Mouse (Mus musculus) forebrain, embryonic 10.5 days (tissue): ENCODE measurements at regions not wholly inside any gene's neighbourhood (a gene's known extent, or its start where the extent isn't known, plus 50 kb on each side); places are given as distances from the start of the nearest gene placed in this dataset.
"Not testable (repeated sequence)": the region's sequence is repeated elsewhere in the genome, so short reads cannot be mapped to it uniquely, and the experiment has no call there.

Experiments used
- DNase-seq: peaks from one replicate; pipeline ENCODE4 v3.0.0-alpha.2; 2017; ENCODE audit warnings: low spot score; ENCODE audit errors: extremely low spot score
- H3K27ac ChIP-seq: fragments of 300-500 bp; sonication (generic); 2 replicates; pipeline ENCODE4 v1.5.1; 2016; ENCODE audit warnings: mild to moderate bottlenecking
- H3K27me3 ChIP-seq: fragments of 300-500 bp; sonication (generic); 2 replicates; pipeline ENCODE4 v1.6.1; 2016; ENCODE audit warnings: mild to moderate bottlenecking; ENCODE audit not compliant: poor library complexity, severe bottlenecking
- H3K36me3 ChIP-seq: fragments of 300-500 bp; sonication (generic); replicated peaks from 2 replicates; pipeline ENCODE4 v1.6.1; 2016; ENCODE audit warnings: mild to moderate bottlenecking, moderate library complexity
- H3K4me1 ChIP-seq: fragments of 300-500 bp; sonication (generic); 2 replicates; pipeline ENCODE4 v1.6.1; 2016
- H3K4me3 ChIP-seq: fragments of 300-500 bp; sonication (generic); 2 replicates; pipeline ENCODE4 v1.5.1; 2016; ENCODE audit warnings: mild to moderate bottlenecking, moderate library complexity
- H3K9me3 ChIP-seq: fragments of 300-500 bp; sonication (generic); 2 replicates; pipeline ENCODE4 v1.6.1; 2016; ENCODE audit warnings: mild to moderate bottlenecking, moderate library complexity
- whole genome bisulfite sequencing: fragments of 180-500 bp; shearing (Covaris S2); methylation state at CpG from one replicate; pipeline ENCODE4 v1.1.7; 2016; 5-methylcytosine and 5-hydroxymethylcytosine counted together

DNA sequence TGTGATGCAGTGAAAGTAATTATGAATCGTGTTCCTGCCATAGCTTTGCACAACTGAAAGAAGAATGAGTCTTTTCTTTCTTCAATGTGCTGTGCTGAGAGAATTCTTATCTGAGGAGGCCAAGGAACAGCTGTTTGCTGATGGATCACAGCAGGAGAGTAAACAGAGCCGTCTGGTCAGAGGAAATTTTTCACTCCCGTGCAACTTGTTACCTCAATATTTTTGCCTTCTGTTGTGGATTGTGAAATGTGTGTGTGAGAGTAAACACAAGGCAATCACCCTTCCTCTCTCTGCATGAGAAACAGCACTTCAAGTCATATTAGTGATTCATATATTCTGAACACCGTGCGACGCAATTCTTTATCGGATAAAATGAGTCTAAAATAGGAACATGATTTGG lies 171.9 kb downstream of the Epm2a start:
- H3K36me3 ChIP-seq: no peaks in the 10 kb centered on the region
- H3K4me1 ChIP-seq: no peaks in the 10 kb centered on the region
- H3K27ac ChIP-seq: no peak overlapping the region
- DNase-seq: no peak
- H3K27me3 ChIP-seq: no peaks in the 10 kb centered on the region
- WGBS: 84% methylated on average over 7 of the region's 7 CpGs
- no peaks in the 10 kb centered on the region for H3K9me3 ChIP-seq
- no peak overlapping the region for H3K4me3 ChIP-seq

DNA sequence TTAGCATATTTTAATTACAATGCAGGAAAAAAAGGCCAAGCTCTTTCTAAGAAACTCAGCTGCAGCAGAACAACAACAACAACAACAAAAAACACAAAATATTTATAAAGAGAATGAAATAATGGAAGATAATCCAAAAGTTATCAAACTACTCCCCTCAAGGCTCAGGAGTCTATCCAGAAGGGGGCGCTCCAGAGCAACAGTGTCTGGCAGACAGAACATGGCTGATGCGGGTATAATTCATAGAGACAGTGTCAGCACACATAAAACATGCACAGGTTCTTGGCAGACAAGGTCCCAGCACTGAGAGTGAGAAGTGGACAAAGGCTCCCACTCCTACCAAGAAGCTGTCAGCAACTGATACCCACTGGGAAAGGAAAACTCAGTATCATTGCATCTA lies 173.9 kb downstream of the Epm2a start:
- Histone ChIP-seq H3K4me3 (no peak overlapping the region), H3K9me3 (no peaks in the 10 kb centered on the region), H3K27ac (no peak overlapping the region), H3K36me3 (no peaks in the 10 kb centered on the region), H3K27me3 (no peaks in the 10 kb centered on the region), H3K4me1 (no peaks in the 10 kb centered on the region)
- whole genome bisulfite sequencing: 61% methylated on average over 2 of the region's 2 CpGs
- no peak for DNase-seq

DNA sequence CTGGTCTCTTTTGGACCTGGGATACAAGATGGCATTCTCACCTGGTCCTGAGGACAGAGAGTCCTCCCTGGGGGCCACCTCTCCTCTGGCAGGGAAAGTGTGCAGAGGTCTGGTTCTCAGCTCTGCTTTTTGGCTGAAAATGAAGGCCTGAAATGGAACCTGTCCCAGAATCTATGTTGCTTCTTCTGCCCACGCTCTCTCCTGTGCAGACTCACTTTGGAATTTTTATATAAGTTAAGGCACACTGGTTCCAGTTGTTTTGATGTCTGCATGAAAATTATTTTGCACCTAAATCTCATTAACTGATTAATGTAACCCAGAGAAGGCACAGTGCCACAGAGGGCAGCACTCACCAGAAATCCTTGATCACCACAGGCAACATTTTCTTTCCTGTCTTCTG lies 188.1 kb downstream of the Epm2a start:
- Histone ChIP-seq H3K4me3 (no peak overlapping the region), H3K9me3 (no peaks in the 10 kb centered on the region), H3K4me1 (no peaks in the 10 kb centered on the region), H3K36me3 (no peaks in the 10 kb centered on the region), H3K27ac (no peak overlapping the region), H3K27me3 (no peaks in the 10 kb centered on the region)
- WGBS: 97% methylated on average over 1 of the region's 1 CpGs
- no peak for DNase-seq

DNA sequence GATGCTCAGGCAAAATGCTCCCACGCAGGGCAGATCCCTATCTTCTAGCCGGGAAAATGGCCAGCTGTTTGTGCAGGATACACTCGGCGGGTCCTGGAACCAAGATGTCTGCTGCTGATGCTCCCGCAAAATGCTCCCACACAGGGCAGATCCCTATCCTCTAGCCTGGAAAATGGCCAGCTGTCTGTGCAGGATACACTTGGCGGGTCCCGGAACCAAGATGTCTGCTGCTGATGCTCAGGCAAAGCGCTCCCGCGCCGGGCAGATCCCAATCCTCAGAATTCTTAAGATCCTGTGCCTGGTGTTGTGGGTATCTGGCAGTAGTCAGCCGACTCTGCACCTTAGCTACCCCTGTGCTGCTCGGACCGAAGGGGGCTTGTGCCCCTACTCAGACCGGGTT lies 212.2 kb downstream of the Epm2a start:
- H3K9me3 ChIP-seq, H3K4me3 ChIP-seq, DNase-seq, H3K27me3 ChIP-seq, H3K4me1 ChIP-seq, H3K27ac ChIP-seq, H3K36me3 ChIP-seq: not testable (repeated sequence)
- 90% methylated on average over 15 of the region's 15 CpGs for WGBS

DNA sequence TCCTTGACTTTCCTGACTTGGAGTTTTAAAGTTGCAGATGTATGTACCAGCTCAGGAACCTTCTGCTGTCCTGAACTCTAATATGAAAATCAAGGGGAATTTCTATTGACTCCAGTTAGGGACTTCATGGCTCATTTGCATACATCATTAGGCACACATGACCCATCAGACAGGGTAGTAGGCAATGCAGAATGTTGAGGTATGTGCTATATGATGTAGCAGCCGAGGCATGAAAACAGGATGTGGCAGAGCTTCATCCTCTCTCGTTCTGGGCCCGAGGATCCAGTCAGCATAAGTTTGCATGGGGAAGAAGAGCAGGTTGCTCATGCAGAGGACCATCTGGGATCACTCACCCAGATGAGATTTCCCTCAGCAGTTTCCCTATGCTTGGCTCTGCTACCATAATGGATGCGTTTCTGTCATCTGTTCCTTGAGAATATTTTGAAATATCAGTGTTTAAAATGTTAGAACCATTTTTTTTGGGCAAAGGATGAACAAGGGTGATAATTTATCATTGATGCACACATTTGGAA lies 227.4 kb downstream of the Epm2a start:
- H3K27me3 ChIP-seq: no peaks in the 10 kb centered on the region
- DNase-seq: no peak
- H3K9me3 ChIP-seq: no peaks in the 10 kb centered on the region
- H3K4me1 ChIP-seq: no peaks in the 10 kb centered on the region
- H3K36me3 ChIP-seq: no peaks in the 10 kb centered on the region
- WGBS: 91% methylated on average over 4 of the region's 4 CpGs
- H3K4me3 ChIP-seq: no peak overlapping the region
- H3K27ac ChIP-seq: no peak overlapping the region

DNA sequence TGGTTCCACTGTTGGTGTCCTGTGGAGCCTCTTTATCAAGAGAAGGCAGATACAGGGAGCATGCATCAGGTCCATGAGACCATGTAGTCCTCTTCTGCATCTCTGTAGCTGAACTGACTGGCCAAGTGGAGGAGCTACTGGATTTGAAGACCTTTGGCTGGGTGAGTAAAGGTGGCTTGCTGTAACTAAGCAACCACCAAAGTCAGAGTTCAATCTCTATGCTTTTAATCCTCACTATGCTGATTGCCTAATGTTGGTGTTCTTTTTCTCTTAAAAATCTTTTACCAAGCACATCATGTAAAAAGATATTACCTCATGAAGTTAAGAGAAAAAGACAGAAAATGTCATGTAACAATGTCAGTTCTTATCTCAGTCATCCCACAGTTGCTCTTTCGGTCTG lies 265.2 kb downstream of the Epm2a start:
- Histone ChIP-seq H3K4me3 (no peak overlapping the region), H3K4me1 (no peaks in the 10 kb centered on the region; the same call in 1 of the 2 replicates), H3K9me3 (no peaks in the 10 kb centered on the region), H3K36me3 (no peaks in the 10 kb centered on the region), H3K27me3 (no peaks in the 10 kb centered on the region), H3K27ac (no peak overlapping the region)
- 91% methylated on average over 1 of the region's 1 CpGs for WGBS
- no peak for DNase-seq

DNA sequence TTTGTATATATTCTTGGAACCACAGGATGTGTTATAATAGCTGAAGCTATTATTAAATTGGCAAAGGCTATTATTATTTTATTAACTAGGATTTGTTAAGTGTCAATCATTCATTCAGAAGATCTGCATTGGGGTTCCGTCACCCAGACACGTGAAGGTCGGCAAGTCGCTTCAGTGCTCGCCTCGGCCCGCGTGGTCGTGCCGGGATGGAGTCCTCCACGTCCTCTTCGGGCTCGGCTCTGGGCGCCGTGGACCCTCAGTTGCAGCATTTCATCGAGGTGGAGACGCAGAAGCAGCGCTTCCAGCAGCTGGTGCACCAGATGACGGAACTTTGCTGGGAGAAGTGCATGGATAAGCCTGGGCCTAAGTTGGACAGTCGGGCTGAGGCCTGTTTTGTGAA lies 265.9 kb downstream of the Epm2a start:
- H3K4me1 ChIP-seq, H3K36me3 ChIP-seq, H3K4me3 ChIP-seq, H3K9me3 ChIP-seq, DNase-seq, H3K27ac ChIP-seq, H3K27me3 ChIP-seq: not testable (repeated sequence)
- WGBS: 93% methylated on average over 20 of the region's 20 CpGs

DNA sequence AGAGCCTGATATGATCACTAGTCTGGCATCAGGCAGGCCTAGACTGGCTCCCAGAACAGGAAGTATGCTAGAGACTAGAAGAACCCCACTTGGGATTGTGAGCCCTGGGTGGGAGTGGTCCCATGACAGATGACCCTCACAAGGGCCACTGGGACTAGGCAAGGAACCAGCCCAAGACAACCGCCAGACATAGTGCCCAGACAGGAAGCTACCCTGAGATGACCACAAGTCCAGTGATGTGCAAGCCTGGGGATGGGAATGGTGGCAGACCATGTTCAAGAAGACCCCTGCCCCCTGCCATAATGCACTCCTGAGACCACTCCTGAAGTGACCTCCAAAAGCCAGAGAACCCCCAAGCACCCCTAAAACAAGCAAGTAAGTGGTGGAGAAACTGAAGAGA lies 304.9 kb downstream of the Epm2a start:
- H3K27ac ChIP-seq: no peak overlapping the region
- 92% methylated on average over 1 of the region's 1 CpGs for WGBS
- H3K9me3 ChIP-seq: no peaks in the 10 kb centered on the region; the same call in 1 of the 2 replicates
- H3K27me3 ChIP-seq: no peaks in the 10 kb centered on the region
- H3K36me3 ChIP-seq: no peaks in the 10 kb centered on the region
- no peaks in the 10 kb centered on the region for H3K4me1 ChIP-seq
- no peak overlapping the region for H3K4me3 ChIP-seq
- DNase-seq: no peak

DNA sequence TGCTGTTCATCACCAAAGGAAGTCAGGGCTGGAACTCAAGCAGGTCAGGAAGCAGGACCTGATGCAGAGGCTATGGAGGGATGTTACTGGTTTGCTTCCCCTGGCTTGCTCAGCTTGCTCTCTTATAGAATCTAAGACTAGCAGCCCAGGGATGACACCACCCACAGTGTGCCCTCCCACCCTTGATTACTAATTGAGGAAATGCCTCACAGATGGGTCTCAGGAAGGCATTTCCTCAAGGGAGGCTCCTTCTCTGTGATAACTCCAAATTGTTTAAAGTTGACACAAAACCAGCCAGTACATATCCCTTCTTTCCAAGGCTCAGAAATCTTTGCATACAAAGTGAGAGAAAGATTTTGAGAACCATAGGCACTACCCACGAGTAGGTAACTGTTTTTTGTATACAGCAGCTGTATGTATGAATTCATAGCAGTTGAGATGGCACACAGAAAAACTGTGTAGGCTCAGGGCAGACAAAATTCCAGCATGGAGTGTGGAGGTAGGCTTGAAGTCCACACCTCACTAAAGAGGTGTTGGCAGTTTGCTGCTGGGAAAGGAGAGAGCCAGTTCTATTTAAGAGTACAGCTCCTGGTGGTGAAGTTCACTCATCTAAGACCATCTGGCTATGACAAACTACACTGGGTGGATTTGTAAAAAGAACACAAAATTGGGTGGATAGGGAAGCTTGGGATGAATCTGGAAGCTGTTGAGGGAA lies 317.0 kb downstream of the Epm2a start:
- H3K4me1 ChIP-seq: no peaks in the 10 kb centered on the region
- H3K36me3 ChIP-seq: no peaks in the 10 kb centered on the region
- H3K4me3 ChIP-seq: no peak overlapping the region
- DNase-seq: no peak
- no peaks in the 10 kb centered on the region for H3K9me3 ChIP-seq
- WGBS: 44% methylated on average over 1 of the region's 1 CpGs
- no peaks in the 10 kb centered on the region for H3K27me3 ChIP-seq
- no peak overlapping the region for H3K27ac ChIP-seq

DNA sequence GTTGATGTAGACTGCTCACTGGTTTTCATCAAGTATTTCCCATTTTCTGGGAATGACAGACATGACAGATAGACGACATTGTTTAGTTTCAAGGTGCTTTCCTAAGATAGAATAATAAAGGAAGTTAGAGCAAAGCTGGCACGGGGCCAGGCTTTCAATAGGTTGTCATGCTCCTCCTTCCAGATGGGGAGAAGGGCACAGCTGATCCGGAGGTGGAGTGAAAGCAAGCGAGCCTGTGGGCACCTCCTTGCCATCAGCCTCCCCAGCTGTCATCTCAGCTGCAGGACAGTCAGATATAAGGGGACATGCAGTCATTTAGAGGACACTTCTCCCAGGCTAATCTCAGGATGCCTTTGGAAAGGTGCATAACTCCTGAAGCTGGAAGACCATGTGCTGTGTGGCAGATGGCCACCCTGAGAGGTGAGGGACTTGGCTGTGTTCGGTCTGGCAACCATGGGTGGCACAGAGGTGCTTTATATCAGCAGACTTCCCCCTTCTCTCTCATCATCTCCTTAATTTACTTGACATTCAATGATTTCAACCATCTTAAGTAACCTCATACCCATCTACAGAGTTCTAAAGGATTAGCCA lies 318.6 kb downstream of the Epm2a start:
- 86% methylated on average over 5 of the region's 5 CpGs for WGBS
- no peak overlapping the region for H3K4me3 ChIP-seq
- H3K9me3 ChIP-seq: no peaks in the 10 kb centered on the region
- H3K4me1 ChIP-seq: no peaks in the 10 kb centered on the region
- H3K36me3 ChIP-seq: no peaks in the 10 kb centered on the region
- no peak overlapping the region for H3K27ac ChIP-seq
- H3K27me3 ChIP-seq: no peaks in the 10 kb centered on the region
- DNase-seq: no peak

DNA sequence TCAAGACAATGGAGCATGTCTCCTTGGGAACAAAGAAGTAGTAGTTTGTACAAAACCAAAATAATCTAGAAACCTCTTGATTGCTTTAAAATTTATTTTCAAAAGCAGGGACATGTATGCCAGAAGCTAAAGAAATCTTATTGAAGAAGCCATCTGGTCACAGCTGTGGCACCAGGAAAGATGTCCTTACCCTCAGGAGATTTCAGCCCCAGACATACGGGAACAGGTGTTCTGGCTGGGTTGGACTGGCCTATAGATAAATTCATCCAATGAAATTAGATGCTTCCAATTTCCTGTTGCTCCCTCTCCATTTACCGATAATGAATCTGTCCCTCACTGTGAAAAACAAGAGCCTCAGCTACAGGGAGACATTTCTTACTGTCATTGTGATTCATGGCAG lies 366.5 kb downstream of the Epm2a start:
- WGBS: 90% methylated on average over 2 of the region's 2 CpGs
- Histone ChIP-seq H3K27ac (no peak overlapping the region), H3K4me3 (no peak overlapping the region), H3K4me1 (no peaks in the 10 kb centered on the region), H3K36me3 (no peaks in the 10 kb centered on the region), H3K27me3 (no peaks in the 10 kb centered on the region), H3K9me3 (no peaks in the 10 kb centered on the region)
- DNase-seq: no peak

DNA sequence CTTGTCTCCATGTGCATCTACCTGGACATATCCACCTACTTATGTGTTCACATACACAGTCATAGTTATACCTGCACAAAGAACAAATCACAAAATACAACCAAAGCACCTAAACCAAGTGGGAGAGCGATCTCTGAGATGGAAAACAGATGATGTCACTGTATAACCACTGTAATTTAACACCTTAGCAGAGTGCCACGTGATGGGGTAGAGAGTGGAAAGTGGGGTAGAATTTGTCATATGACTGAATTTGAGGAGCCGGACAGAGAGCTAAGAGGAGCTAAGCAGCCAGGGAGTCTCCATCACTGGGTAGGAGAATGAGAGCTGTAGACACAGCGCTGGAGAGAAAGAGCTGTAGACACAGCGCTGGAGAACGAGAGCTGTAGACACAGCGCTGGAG lies 381.6 kb downstream of the Epm2a start:
- H3K4me1 ChIP-seq: no peaks in the 10 kb centered on the region
- no peaks in the 10 kb centered on the region for H3K9me3 ChIP-seq
- WGBS: 87% methylated on average over 7 of the region's 7 CpGs
- H3K36me3 ChIP-seq: no peaks in the 10 kb centered on the region
- H3K27ac ChIP-seq: no peak overlapping the region
- H3K27me3 ChIP-seq: no peaks in the 10 kb centered on the region
- no peak overlapping the region for H3K4me3 ChIP-seq
- DNase-seq: no peak

DNA sequence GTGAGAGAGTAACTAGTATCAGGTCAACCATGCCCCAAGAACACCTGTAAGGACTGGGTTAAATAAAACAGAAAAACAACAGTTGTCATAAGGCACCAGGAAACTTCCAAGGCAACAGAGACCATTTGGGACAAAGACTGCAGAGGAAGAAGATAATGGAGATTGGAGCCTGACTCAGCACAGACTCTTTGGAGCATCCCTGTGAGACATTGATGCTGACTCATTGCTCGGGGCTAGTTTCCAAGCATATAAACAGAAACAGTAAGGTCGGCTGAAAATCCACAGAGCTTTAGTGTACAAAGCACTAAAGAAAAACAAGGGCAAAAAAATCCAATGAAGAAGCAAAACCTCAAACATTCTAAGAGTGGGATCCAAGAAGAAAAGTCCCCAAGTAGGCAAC lies 386.3 kb downstream of the Epm2a start:
- Histone ChIP-seq H3K36me3 (no peaks in the 10 kb centered on the region), H3K27me3 (no peaks in the 10 kb centered on the region), H3K9me3 (no peaks in the 10 kb centered on the region), H3K4me3 (no peak overlapping the region), H3K27ac (no peak overlapping the region), H3K4me1 (no peaks in the 10 kb centered on the region)
- 83% methylated on average over 2 of the region's 2 CpGs for WGBS
- DNase-seq: no peak
